Mouse (Mus musculus) kidney, postnatal 25 days (tissue): ENCODE data around the gene Medag.
A peak's percentile ranks its signal among the peaks of the same experiment; 100 is the strongest.

Experiments
- DNase-seq, 2 experiments: peaks; one replicate each; pipeline ENCODE4 v3.0.0; 2021; ENCODE audit warnings: mixed read lengths in 2 of 2

Gene Medag

DNA sequence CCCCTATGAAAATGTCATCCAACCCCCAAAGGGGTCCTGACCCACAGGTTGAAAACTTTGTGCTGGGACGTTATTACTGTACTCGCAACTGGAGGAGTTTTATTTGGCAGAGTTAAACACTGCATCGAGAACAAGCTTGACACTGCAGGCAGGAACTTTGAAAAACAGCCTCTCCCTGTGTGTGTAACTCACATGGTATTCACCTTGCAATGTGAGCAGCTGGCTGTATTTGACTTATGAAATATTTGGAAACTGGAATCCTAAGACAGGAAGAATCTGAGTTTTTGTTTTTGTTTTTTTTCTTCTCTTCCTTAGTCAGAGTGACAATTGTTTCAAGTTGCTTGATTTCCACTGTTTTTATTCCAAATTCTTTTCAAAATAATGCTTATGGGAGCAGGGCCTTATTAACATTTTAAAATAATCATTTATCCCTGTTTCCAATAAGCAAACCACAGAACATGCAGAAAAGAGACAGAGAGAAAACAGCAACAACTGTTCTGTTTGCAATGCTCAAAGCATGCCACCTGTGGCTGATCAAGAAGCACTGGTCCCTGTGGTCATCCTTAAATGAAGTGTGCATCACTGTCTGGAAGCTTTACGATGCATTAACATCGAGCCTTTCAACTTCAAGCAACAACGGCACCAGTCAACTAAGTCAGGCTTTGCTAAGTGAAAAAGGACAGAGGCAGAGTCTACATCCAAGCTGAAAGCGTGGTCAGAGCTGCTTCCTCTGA, 26.2 kb upstream of the Medag start:
- DNase-seq = no peak

DNA sequence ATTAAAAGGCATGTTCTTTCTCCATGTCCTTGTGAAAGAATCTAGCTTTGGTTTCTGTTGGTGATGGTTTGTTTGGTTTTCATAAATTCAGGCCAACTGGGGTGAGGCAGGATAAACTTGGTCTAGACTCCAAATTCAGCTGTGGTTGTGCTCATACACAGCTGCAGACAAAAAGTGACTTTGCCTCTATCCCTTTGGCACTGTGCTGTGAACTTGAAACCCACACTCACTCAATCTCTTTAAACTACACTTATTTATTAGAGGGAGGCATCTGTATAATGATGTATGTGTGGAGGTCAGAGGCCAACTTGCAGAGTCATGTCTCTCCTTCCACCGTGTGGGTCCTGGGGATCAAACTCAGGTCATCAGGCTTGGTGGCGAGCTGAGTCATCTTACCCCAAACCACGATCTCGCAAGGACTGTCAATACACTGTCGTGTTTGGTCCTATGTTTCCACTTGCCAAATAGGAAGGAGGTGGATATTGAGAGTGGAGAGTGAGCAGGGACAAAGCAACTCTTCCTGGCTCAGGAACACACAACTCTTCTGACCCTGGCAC, 25.2 kb upstream of the Medag start:
- DNase-seq = no peak

DNA sequence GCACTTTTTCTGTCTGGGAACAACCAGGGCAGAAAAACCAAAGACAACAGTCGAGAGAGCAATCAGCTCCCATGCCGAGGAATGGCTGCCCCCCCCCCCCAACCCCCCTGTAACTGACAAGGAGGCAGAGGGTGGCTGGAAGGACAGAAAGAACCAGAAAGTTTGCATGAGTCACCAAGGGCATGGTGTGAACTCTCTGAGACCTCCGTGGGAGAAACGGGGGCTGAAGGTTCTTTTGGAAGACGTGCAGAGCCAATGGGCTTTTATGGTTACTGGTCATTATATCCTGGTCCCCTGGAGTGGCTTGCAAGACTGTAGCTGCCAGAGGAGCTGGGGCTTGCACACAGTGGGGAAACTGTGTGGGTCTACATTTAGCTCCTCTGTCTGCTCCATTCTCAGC, 22.6 kb upstream of the Medag start:
- DNase-seq = no peak

DNA sequence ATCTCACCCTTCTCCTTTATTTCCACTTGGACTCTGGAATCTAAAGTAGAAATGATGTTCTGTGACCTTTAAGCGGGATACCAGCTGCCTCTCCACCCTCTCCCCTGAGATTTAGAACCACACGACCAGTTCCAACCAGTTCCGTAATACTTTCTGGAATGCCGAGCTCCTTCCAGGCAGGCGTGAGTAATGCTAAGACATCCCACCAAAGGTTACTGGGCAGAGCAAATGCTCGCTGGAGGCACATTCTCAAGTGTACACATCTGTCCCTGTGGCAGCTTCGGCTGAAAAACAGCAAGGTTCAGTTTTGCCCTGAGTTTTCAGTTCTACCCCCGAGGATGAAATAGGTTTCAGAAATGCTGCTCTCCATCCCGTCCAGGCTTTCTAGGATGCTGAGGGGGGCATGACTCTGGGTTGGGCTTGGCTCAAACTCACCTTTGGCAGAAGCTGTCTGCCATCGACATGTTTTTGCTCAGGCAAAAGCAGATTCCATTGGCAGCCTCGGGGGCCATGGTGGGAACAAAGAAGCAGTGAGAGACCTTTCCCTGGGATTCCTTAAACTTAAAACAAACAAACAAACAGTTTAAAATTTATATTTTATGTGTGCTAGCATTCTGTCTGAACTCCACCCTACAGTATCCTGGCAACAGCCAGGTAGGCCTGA, 21.9 kb upstream of the Medag start:
- DNase-seq = peak in 1 of 2 experiments; percentile 47

DNA sequence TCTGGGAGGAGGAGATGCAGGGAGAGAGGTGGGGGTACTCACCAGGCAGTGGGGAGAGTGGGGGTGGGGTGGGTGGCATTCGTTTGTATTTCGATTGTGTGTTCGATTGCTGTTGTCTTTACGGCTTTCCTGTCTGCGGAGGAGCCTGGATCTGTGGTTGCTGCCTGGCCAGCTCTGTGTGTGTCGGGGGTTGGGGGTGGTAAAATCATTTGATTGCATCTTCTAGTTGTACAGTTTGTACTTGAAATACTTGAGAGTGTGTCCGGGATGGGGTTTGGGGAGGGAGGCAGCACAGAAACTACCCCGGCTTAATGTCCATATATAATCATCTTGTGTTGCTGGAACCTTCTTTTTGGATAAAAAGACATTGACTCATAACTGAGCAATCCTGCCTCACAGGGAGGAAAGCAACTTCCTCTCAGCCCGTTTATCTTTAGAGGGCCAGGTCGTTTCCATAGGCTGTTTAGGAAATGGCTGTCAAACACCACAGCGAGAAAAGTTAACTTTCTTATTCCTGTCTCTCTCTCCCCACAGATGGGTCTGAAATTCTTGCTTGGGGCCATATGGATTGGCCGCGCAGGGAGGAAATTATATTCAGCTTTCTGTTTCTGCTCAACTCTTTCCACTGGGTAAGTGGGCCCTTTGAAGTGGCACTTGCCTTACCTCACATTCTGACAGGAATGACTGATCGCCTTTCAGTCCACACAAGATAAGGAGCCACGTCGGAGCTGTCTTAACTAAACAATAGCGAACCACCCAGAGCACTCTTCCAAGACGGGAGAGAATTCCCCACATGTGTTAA, 19.8 kb upstream of the Medag start:
- DNase-seq = no peak

DNA sequence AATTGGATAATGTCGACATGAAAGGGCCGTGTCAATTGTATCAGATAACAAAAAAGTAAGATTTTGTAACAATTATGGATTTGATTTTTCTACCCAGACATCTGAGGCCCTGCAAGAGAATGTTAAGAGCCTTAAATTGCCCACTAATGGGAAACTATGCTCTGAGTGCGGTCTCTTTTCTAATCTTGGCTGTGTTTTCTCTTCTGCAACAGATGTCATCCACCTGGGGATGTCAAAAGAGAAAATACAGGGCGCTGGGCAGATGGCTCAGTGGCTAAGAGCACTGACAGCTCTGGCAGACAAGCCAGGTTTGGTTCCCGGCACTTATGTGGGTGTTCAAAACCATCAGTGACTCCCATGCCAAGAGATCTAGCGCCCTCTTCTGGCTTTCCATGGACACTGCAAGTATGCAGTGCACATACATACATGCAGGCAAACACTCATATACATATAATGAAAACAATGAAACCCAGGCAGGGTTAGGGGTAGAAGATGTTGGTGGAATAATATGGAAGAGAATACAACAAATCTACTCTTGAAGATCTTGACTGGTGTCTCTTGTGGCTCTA, 19.0 kb upstream of the Medag start:
- DNase-seq = no peak

DNA sequence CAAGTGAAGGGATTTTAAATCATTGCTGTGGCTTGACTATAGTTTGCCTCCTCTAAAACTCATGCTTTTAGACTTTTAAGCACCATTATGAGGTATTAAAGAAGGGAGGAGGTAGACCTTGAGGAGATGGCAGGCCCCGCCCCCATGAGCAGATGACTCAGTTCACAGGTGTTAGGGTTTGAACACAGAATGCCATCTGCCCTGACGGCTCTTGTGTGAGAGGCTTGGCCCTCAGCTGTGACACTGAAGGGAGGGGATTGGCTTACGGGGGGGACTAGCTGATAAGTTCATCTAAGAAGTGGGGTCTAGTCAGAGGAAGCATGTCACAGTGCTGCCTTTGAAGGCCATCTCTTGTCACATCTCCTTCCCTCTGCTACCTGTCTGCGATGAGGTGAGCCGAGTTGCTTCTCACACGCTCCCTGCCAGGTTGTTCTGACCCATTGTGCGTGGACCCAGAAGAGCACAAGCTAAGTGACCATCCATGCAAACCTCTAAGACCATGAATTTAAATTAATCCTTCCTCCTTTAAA, 10.0 kb upstream of the Medag start:
- DNase-seq = no peak

DNA sequence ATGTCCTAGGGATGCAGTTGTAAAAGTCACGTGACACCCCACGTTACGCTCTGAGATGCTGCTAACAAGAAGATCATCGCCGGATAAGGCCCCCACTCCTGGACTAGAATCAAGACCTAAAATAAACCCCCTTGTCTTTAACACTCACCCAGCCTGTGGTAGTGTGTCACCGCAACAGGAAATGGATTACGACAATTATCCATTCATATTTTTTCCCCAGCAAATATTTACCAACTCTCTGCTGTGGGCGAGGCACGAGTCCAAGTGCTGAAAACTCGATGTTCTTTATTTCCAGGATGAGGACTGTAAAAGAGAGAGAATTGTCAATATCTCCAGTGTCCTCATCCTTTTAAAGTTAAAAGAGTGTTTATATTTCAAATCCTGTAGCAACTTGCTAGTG, 9.5 kb upstream of the Medag start:
- DNase-seq = no peak

DNA sequence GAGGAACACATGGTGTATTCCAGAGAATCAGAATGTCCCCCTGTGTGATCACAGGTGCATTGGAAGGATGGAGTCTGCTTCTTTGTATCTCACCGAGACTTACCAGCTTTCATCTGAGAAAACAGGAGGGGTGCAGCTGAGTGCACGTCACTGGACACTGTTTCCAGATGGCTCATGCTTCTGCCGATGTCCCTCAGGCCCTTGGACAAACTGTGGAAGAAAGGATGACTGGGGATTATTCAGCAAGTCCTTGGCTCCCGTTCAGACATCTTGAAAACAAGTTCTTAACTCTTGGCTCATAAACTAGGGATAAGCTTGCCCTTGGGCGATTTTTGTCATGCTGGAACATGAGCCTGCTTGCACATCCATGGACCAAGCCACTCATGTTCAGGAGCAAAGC, 8.2 kb upstream of the Medag start:
- peak in 1 of 2 experiments; percentile 43 for DNase-seq

DNA sequence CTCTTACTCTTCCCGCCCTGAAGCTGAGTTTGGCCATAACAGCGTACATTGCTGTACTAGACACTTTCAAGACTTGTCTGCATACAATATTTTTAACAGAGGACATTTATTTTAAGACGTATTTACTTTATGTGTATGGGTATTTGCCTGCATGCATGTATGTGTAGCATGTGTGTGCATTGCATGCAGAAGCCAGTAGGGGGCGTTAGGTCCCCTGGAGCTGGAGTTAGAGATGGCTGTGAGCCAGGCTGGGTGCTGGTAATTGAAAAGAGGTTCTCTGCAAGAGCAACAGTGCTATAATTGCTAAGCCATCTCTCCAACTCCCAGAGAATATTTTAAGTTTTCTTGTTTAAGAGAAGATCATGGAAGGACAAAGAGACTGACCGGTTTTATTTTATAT, 6.8 kb upstream of the Medag start:
- DNase-seq = no peak

DNA sequence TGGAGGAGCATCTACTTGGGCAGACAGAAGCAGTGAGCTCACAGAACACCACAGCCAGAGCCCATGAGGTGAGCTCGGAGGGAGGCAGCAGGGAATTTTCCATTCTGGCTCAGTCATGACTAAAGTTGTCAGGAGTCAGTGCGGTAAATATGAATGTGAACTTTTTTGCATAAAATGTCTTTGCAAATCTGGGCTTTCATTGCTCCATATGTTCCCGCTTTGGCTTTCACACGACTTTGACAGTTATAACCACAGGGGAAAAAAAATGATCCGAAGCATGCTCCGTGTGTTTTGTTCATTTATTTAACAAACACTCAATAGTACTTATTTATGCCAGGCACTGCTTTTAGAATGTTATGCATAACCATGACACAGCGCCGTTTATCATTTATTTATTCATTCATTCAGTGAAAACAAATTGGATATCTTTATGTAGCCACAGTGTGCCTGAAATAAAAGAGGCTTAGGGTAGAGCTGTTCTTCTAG, 4.7 kb upstream of the Medag start:
- DNase-seq = no peak

DNA sequence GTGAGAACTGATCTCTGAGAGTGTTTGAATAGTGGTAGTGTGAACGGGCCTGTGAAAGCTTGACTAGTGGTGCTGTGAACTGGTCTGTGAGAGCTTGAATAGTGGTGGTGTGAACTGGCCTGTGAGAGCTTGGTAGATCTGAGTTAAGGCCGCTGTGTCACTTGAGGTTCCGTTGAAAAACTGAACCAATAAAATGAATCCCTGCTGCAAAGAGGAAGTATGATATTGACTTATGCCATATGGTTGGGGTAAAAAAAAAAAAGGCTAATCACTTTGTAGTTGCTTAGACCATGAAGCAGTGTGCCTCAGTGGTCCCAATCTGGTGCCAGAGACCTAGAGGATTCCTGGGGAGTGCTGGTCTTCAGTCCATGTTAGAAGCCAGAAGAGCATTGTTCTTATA, 2.0 kb upstream of the Medag start:
- DNase-seq = no peak

DNA sequence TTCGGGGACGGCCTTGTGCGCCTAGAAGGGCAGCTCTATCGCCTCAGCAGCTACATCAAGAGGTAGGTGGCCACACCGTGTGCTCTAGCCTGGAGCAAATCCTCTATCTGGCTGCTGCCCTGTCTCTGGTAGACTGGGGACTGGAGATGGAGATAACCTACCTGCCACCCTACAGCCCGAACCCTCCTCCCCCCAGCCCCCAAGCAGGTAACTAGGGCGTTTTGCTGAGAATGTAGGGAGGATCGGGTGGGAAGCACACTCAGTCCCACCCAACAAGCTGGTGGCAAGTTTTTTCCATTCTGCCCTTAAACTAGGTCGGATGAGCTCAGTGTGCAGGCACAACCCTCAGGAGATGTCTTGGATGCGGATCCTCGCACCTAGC, 636 bp downstream of the Medag start:
- no peak for DNase-seq

DNA sequence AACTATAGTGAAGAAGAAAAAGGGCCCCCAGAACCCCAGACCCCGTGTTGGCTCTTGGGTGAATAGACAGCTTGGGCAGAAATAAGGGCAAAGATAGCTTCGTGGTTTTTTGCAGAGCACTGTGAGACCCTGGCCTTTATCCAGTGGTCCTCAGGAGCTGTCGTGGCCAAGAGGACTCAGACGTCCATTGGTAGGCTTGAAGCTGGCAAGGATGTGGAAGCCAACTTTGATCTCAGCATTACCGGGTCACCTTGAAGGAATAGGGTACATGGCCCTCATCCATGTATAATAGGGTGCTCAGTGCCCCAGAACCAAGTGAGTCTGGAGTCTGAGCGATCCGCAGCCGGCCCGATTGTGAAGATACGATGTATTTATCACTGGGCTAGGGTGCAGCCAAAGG, 1.1 kb downstream of the Medag start:
- DNase-seq = no peak

DNA sequence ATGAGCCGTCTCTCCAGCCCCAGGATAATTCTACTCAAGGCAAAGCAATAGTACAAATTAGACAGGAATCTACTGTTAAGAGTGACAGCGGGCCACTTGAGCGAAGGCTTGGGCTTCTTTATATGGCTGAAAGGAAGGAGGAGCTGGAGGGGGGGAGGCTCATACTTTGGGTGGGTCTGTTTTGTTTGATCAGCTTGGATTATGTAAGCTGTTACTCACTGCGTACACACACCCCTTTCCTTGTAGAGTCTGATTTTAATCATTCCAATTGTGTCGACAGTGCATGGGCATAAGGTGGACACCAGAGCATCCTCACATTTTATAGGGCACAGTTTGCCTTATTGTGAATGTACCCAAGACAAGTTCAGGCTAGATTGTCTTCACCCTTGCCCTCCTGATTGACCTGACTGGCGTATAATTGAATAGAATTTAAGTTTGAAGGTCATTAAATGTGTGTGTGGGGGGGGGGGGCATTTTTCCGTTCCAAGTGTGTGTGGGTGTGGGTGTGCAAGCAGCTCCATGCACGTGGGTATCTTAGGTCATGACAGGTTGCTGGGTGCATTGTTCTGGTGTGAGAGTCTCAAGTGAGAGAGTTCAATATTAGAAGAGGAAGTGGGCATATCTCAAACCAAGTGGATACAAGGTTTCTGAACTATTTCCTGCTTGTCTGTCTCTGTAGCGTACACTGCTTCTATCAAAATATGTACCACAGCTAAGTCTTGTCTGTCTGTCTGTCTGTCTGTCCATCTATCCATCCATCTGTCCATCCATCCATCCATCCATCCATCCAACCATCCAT, 3.0 kb downstream of the Medag start:
- no peak for DNase-seq

DNA sequence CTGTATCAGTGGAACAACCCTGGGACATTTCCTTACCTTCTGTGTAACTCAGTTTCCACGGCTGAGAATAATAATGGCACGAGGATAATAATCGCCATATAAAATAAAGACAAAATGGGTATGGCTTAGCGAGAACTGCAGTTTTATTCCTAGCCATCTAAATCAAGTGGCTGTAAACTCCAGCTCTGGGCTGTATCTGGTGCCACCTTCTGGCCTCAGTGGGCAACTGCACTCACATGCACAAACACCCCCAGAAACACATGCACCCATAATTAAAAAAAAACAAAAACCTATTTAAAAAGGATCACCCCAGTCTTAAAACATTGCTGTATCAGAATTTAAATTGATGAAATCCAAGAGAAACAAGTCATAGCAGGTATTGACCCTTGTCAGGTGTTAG, 5.8 kb downstream of the Medag start:
- DNase-seq = no peak

DNA sequence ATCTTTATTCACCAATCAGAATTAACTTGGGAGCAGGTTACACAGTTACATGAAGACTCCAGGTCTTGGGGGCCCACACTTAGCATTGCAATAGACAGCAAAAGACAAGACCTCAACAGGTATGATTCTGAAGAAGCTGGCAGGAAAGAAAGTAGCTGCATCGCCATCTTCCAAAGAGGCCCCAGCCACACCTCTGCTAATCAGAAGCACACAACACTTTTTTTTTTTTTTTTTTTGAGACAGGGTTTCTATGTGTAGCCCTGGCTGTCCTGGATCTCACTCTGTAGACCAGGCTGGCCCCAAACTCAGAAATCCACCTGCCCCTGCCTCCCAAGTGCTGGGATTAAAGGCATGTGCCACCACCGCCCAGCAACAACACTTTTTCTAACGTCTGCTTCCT, 15.0 kb downstream of the Medag start:
- DNase-seq = no peak

DNA sequence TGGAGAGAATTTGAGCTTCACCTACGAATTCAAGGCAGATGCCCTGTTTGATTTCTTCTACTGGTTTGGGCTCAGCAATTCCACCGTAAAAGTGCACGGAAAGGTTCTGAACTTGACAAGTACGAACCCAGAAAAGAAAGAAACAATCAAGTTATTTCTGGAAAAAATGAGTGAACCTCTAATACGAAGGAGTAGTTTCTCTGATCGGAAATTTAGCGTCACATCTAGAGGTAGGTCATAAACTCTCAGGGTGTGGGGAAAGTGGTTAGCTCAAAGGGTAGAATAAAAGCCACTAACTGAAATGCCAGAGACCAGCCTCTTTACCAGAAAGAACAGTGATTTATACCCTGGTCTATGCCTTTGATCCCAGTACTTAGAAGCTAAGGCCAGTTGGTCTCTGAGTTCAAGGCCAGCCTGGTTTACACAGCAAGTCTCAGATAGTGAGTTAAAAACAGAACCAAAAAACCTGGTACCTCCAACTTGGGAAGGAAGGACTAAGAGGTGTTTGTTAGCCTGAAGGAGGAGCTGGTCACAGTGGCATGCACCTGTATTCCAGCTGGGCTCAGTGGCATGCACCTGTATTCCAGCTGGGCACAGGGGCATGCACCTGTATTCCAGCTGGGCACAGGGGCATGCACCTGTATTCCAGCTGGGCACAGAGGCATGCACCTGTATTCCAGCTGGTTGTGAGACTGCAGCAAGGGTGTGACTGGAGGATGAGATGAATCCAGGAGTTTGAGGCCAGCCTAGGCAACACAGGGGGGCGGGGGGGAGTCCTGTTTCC, 15.9 kb downstream of the Medag start:
- no peak for DNase-seq

DNA sequence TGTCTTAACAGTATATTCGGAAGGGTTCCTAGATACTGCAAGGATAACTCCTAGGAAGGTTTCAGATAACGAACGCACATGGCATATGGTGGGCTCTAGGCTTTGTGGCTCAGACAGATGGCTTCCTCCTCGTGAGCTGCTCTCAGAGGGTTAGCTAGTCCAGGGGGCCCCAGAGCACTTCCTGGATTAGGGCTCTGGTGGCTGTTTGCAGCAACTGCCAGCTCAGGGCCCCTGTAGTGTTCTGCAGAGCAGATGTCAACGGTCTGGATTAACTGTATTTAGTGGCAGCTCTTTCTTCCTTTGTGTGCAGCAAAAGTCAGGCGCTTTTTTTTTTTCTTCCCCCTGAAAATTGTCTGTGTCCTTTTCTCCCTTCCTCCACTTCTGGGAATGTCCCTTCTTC, 16.8 kb downstream of the Medag start:
- no peak for DNase-seq

DNA sequence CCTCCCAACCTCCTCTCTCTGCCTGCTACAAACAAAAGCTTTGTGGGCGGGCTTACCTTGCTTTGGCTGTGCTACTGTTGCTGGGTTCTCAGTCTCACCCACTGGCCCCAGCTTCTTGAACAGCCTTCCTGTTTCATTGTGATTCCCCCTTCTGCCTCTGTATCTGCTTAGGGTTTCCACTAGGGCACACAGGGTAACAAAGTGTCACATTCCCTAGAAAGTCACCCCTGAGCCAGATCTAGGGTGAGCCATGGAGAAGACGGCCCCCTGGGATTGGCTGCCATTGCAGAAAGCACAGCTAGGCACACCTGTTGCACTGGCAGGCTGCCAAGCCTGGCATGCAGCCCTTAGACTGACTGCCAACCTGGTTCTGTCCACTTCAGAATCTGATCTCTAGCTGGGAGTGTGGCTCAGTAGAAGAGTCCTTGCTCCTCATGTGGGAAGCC, 17.3 kb downstream of the Medag start:
- DNase-seq = peak; percentile 77 to 86

DNA sequence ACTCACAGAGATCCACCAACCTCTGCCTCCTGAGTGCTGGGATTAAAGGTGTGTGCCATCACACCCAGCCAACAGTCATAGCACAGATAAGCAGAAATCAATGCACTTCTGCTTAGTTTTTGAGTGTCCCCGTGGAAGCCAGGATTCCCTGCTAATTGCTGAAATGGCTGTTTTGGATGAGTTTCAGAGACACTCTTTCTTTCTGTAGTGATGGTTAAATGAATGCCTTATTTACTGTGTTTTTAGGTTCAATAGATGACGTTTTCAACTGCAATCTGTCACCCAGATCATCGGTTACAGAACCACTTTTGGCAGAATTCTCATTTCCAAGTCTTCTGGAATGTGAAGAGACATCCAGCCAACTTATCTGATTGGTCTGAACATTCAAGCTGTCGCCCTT, 18.0 kb downstream of the Medag start:
- DNase-seq = no peak
